Mouse (Mus musculus): ENCODE data around the gene Bicral. TPM values are rescaled to one million over a fixed set of nuclear protein-coding genes. Genes with fewer than 3 reads are reported as not detected.

The Bicral gene
- polyA plus RNA-seq, 1 experiment from 2014 or later: 4.6 TPM

Other genes with a start within 250 kb of the Bicral start
- gene Ptk7, start 229.0 kb downstream of the Bicral start, polyA plus RNA-seq (2016; fragmentation: Nextera tagmentation; extraction: Ambion mirVana): 130 and 134 TPM in 2 replicates
- gene Klc4, start 212.5 kb downstream of the Bicral start, polyA plus RNA-seq (2016; fragmentation: Nextera tagmentation; extraction: Ambion mirVana): 28.5 and 29.8 TPM in 2 replicates
- 98.1 and 102 TPM in 2 replicates for gene Mrpl2, start 212.3 kb downstream of the Bicral start, polyA plus RNA-seq (2016; fragmentation: Nextera tagmentation; extraction: Ambion mirVana)
- 57.3 and 61.1 TPM in 2 replicates for gene Cul7, start 208.1 kb downstream of the Bicral start, polyA plus RNA-seq (2016; fragmentation: Nextera tagmentation; extraction: Ambion mirVana)
- 62.6 and 67.6 TPM in 2 replicates for gene Rrp36, start 184.1 kb downstream of the Bicral start, polyA plus RNA-seq (2016; fragmentation: Nextera tagmentation; extraction: Ambion mirVana)
- gene Mea1, start 179.7 kb downstream of the Bicral start, polyA plus RNA-seq (2016; fragmentation: Nextera tagmentation; extraction: Ambion mirVana): 170 and 174 TPM in 2 replicates
- gene Klhdc3, start 177.6 kb downstream of the Bicral start, polyA plus RNA-seq (2016; fragmentation: Nextera tagmentation; extraction: Ambion mirVana): 134 and 137 TPM in 2 replicates
- gene Ppp2r5d, start 153.4 kb downstream of the Bicral start, polyA plus RNA-seq (2016; fragmentation: Nextera tagmentation; extraction: Ambion mirVana): 110 and 111 TPM in 2 replicates
- gene Pex6, start 147.0 kb downstream of the Bicral start, polyA plus RNA-seq (2016; fragmentation: Nextera tagmentation; extraction: Ambion mirVana): 43.0 and 45.1 TPM in 2 replicates
- gene Gnmt, start 129.3 kb downstream of the Bicral start, polyA plus RNA-seq (2016; fragmentation: Nextera tagmentation; extraction: Ambion mirVana): 0.69 and 0.74 TPM in 2 replicates
- gene Cnpy3, start 106.3 kb downstream of the Bicral start, polyA plus RNA-seq (2016; fragmentation: Nextera tagmentation; extraction: Ambion mirVana): 61.2 and 63.1 TPM in 2 replicates
- 0.41 and 0.47 TPM in 2 replicates for gene Ptcra, start 94.8 kb downstream of the Bicral start, polyA plus RNA-seq (2016; fragmentation: Nextera tagmentation; extraction: Ambion mirVana)
- 54.8 and 59.5 TPM in 2 replicates for gene 2310039H08Rik, start 85.8 kb downstream of the Bicral start, polyA plus RNA-seq (2016; fragmentation: Nextera tagmentation; extraction: Ambion mirVana)
- 180 and 184 TPM in 2 replicates for gene Rpl7l1, start 75.8 kb downstream of the Bicral start, polyA plus RNA-seq (2016; fragmentation: Nextera tagmentation; extraction: Ambion mirVana)
- 80.2 and 83.7 TPM in 2 replicates for gene Tbcc, start 32.2 kb upstream of the Bicral start, polyA plus RNA-seq (2016; fragmentation: Nextera tagmentation; extraction: Ambion mirVana)
- gene Prph2, start 52.0 kb upstream of the Bicral start, polyA plus RNA-seq (2016; fragmentation: Nextera tagmentation; extraction: Ambion mirVana): 0.09 TPM in 1 of 2 replicates, not detected in the other
- gene Ubr2, start 152.1 kb upstream of the Bicral start, polyA plus RNA-seq (2016; fragmentation: Nextera tagmentation; extraction: Ambion mirVana): 21.1 and 22.8 TPM in 2 replicates